Mouse (Mus musculus) intestine, postnatal 0 days (tissue): ENCODE measurements around the gene Aldh4a1. TPM values are rescaled to one million over a fixed set of nuclear protein-coding genes. Genes with fewer than 3 reads are reported as not detected.
A peak's percentile ranks its signal among the peaks of the same experiment; 100 is the strongest.

ENCODE experiments used
- ATAC-seq: fragments of 200-750 bp; cut with Nextera tagmentation; 2 replicates; pipeline ENCODE4 v1.8.0; 2017; ENCODE audit warnings: mild to moderate bottlenecking, moderate TSS enrichment, moderate library complexity
- H3K27ac ChIP-seq: fragments of 300-500 bp; sonication (generic); 2 replicates; pipeline ENCODE4 v1.5.1; 2014; ENCODE audit warnings: mild to moderate bottlenecking, low read depth, low read length, moderate library complexity
- H3K27me3 ChIP-seq: fragments of 300-500 bp; sonication (generic); replicated peaks from 2 replicates; pipeline ENCODE4 v1.6.1; 2014; ENCODE audit warnings: low read length, mixed read lengths; ENCODE audit not compliant: control insufficient read depth, insufficient read depth
- H3K36me3 ChIP-seq: fragments of 300-500 bp; sonication (generic); 2 replicates; pipeline ENCODE4 v1.6.1; 2014; ENCODE audit warnings: mild to moderate bottlenecking, moderate library complexity; ENCODE audit not compliant: control insufficient read depth, insufficient read depth
- H3K4me1 ChIP-seq: fragments of 300-500 bp; sonication (generic); replicated peaks from 2 replicates; pipeline ENCODE4 v1.6.1; 2014; ENCODE audit warnings: antibody characterized with exemption, low read length, mixed read lengths; ENCODE audit not compliant: control insufficient read depth, insufficient read depth
- H3K4me2 ChIP-seq: fragments of 300-500 bp; sonication (generic); replicated peaks from 2 replicates; pipeline ENCODE4 v1.6.1; 2014; ENCODE audit warnings: low read depth, mild to moderate bottlenecking, moderate library complexity
- H3K4me3 ChIP-seq: fragments of 300-500 bp; sonication (generic); 2 replicates; pipeline ENCODE4 v1.5.1; 2014; ENCODE audit warnings: low read depth, low read length
- H3K9ac ChIP-seq: fragments of 300-500 bp; sonication (generic); 2 replicates; pipeline ENCODE4 v1.6.1; 2014; ENCODE audit warnings: mild to moderate bottlenecking, low read depth, low read length
- H3K9me3 ChIP-seq: fragments of 300-500 bp; sonication (generic); 2 replicates; pipeline ENCODE4 v1.6.1; 2016; ENCODE audit warnings: mixed run types; ENCODE audit not compliant: control insufficient read depth
- CTCF ChIP-seq: sonication (generic); IDR thresholded peaks from 2 replicates; pipeline ENCODE4 v1.5.1; 2016; ENCODE audit warnings: low read depth, mild to moderate bottlenecking, control low read depth, antibody characterized with exemption, moderate library complexity
- WGBS: fragments of 180-500 bp; shearing (Covaris S2); extraction: QIAGEN DNeasy Blood & Tissue Kit; methylation state at CpG from one replicate; pipeline ENCODE4 v1.1.7; 2014; 5-methylcytosine and 5-hydroxymethylcytosine counted together
- polyA plus RNA-seq: library from polyadenylated mRNA; unstranded; fragments of >200 nt; fragmentation: Nextera tagmentation; extraction: Ambion mirVana; gene quantifications from 2 replicates; pipeline ENCODE4 v1.2.1, GENCODE M21; 2015

The Aldh4a1 gene
- polyA plus RNA-seq, 1 experiment from 2014 or later = 3.9 TPM

DNA sequence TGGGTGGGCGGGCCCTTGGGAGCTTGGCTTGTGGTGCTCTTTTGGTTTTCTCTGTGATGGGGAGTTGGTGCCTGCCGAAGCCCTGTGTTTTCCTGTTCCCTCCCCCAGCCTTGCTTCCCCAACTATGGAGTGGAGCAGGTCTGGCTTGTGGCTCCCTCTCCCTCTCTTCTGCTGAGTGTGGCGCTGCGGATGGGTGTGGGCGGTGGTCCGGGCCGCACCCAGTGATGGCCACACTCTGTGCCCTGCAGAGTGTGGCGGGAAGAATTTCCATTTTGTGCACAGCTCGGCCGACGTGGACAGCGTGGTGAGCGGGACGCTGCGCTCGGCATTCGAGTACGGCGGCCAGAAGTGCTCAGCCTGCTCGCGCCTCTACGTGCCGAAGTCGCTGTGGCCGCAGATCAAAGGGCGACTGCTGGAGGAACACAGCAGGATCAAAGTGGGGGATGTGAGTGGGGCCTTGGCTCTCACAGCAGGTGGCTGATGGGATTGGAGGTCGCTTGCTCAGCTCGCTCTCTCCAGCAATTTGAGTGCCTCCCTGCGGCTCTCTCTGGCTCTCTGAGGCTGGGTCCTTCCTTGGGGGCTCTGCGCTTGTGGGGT is 19.3 kb downstream of the Aldh4a1 start:
- peak overlapping the region; percentile 11; the same call in 1 of the 2 replicates for H3K9ac ChIP-seq
- no peak for ATAC-seq

DNA sequence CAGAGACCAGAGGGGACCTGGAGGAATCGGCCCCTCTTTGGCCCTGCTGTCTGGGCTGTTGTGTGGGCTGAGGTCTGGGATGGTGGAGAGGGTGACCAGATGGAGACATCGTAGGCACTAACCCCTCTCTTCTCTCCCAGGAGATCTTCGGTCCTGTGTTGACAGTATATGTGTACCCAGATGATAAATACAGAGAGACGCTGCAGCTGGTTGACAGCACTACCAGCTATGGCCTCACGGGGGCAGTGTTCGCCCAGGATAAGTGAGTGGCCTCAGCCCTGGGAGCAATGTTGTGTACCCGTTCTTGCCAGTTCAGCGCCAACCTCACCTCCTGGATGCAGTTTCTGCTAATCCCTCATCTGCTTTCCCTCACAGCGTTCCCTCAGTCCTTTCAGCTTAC is 21.3 kb downstream of the Aldh4a1 start:
- no peak overlapping the region for H3K4me2 ChIP-seq
- peak; percentile 32; the same call in 1 of the 2 replicates for ATAC-seq
- 15% methylated on average over 9 of the region's 9 CpGs for WGBS

More for the DNA sequence above, 19.3 kb downstream of the Aldh4a1 start:
- Histone ChIP-seq H3K4me3 (no peak overlapping the region), H3K27me3 (peaks cover 51% of the 10 kb centered on the region), H3K27ac (no peak overlapping the region), H3K4me1 (0 out of 2 replicates have a peak, but pooled peaks cover 3% of the 10 kb centered on the region), H3K4me2 (peak overlapping the region; percentile 47), H3K9me3 (no peaks in the 10 kb centered on the region), H3K36me3 (peaks cover 8% of the 10 kb centered on the region; the same call in 1 of the 2 replicates)
- WGBS = 7% methylated on average over 30 of the region's 30 CpGs
- no peak for TF ChIP-seq CTCF

DNA sequence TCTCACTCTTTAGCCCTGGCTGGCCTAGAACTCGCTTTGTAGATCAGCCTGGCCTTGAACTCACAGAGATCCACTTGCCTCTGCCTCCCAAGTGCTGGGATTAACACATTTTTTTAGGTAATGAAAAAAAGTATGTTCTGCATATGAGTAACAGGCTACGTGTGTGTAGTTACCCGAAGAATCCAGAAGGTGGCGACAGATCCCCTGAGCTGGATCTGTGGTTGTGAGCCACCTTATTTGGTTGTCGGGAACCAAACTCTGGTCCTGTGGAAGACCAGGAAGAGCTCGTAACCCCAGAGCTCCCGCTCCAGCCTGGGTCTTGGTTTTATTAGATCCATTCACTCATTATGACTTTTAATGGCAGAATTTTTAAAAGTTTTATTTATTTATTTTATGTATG is 24.2 kb downstream of the Aldh4a1 start:
- no peak overlapping the region for H3K9ac ChIP-seq
- H3K27ac ChIP-seq = no peak overlapping the region
- H3K4me2 ChIP-seq = no peak overlapping the region
- TF ChIP-seq CTCF = peak; percentile 68
- no peaks in the 10 kb centered on the region for H3K9me3 ChIP-seq
- no peak for ATAC-seq
- peaks cover 10% of the 10 kb centered on the region; the same call in 1 of the 2 replicates for H3K4me1 ChIP-seq
- H3K36me3 ChIP-seq = no peaks in the 10 kb centered on the region; the same call in 1 of the 2 replicates
- 89% methylated on average over 7 of the region's 7 CpGs for WGBS
- H3K27me3 ChIP-seq = peaks cover 14% of the 10 kb centered on the region
- H3K4me3 ChIP-seq = no peak overlapping the region

More for the DNA sequence above, 21.3 kb downstream of the Aldh4a1 start:
- Histone ChIP-seq H3K27me3 (peaks cover 39% of the 10 kb centered on the region), H3K36me3 (no peaks in the 10 kb centered on the region; the same call in 1 of the 2 replicates), H3K9me3 (no peaks in the 10 kb centered on the region), H3K27ac (no peak overlapping the region), H3K4me1 (0 out of 2 replicates have a peak, but pooled peaks cover 3% of the 10 kb centered on the region), H3K4me3 (no peak overlapping the region), H3K9ac (no peak overlapping the region)
- TF ChIP-seq CTCF = peak; percentile 93

DNA sequence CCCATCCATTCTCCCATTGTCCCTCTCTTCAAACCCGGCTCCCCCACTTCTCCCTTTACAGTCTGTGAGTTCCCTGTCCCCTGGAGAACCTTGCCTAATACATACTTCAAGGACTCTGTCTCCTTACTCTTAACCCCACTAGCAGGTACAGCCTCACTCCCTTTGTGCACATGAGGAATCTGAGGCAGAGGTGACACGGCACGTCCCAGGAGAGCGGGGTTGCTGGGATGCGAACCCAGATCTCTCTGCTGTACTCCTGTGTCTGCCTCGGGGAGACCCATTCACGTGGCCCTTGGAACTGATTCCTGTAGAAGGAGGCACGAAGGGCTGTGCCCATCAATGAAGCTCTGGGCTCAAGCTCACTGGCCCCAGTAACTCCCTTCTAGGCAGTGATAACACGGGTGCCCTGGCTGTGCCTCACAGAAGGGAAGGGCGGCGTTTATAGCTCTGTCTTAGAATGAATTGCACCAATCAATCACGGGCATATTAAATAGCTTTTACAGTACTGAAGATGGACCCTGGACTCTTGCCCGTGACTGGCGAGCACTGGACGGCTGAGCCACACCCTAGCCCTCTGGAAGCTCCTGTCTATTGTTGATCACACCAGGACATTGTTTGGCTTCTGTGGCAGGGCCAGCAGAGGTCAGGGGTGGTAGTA is 27.5 kb downstream of the Aldh4a1 start:
- H3K27me3 ChIP-seq = no peaks in the 10 kb centered on the region
- no peaks in the 10 kb centered on the region for H3K9me3 ChIP-seq
- peak; percentile 96 for ATAC-seq
- peak overlapping the region; percentile 50; the same call in 1 of the 2 replicates for H3K27ac ChIP-seq
- no peak overlapping the region for H3K4me3 ChIP-seq
- 30% methylated on average over 15 of the region's 15 CpGs for WGBS
- H3K36me3 ChIP-seq = no peaks in the 10 kb centered on the region
- no peak overlapping the region for H3K9ac ChIP-seq
- H3K4me1 ChIP-seq = peaks cover 10% of the 10 kb centered on the region; the same call in 1 of the 2 replicates
- peak overlapping the region; percentile 24; the same call in 1 of the 2 replicates for H3K4me2 ChIP-seq
- no peak for TF ChIP-seq CTCF

DNA sequence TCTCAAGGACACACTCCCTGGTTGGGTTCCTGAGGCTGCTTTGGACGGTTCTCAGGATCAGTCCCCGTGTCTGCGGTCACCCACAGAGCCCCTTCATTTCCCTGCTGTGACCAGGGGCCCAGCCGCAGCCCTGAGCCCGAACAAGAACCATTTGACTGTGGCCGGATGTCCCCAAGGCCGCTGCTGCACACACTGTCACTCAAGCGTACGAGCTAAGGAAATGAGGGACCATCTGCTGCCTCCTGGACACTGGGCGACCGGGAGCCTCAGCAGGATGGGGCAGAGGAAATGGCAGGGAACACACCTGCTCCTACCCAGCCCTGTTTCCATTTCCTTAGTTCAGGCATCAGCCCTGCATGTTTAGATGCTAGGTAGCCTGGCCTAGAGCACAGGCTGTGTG is 28.2 kb downstream of the Aldh4a1 start:
- Histone ChIP-seq H3K4me3 (no peak overlapping the region), H3K4me1 (peaks cover 10% of the 10 kb centered on the region; the same call in 1 of the 2 replicates), H3K27me3 (no peaks in the 10 kb centered on the region), H3K4me2 (peak overlapping the region; percentile 21; the same call in 1 of the 2 replicates), H3K9me3 (no peaks in the 10 kb centered on the region), H3K9ac (no peak overlapping the region), H3K27ac (peak overlapping the region; percentile 50), H3K36me3 (no peaks in the 10 kb centered on the region)
- no peak for TF ChIP-seq CTCF
- no peak for ATAC-seq
- 53% methylated on average over 11 of the region's 11 CpGs for WGBS

DNA sequence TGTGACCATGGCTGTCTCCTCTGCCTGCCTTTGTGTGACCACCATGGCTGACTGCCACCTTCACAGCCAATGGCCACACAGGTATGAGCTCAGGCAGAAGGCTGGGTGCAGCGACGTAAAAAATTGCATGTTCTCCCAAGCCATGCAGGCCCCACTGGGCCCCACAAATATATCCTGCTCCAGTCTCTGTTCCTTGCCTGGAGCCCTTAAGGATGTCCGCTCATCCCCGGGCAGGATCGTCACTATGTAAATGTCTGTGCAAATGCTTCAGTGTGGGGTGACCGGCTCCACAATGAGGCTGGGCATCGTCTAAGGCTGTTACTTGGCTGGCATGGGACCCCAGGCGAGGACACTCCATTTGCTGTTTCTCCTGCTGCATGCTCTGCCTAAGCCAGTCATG is 30.6 kb downstream of the Aldh4a1 start, which contains the start of gene Tas1r2:
Tas1r2 (plus strand) TSS at position 301 of the 400 bp plus-strand sequence.
- H3K27ac ChIP-seq = no peak within 1 kb of the TSS
- no peak within 1 kb of the TSS for H3K4me3 ChIP-seq
- WGBS = 88% methylated on average over 8 of the region's 8 CpGs
- no peaks in the 10 kb centered on the region for H3K9me3 ChIP-seq
- peaks cover 10% of the 10 kb centered on the region; the same call in 1 of the 2 replicates for H3K4me1 ChIP-seq
- no peak within 1 kb of the TSS for H3K4me2 ChIP-seq
- ATAC-seq = no peak
- no peak within 1 kb of the TSS for H3K9ac ChIP-seq
- no peaks in the 10 kb centered on the region for H3K27me3 ChIP-seq
- H3K36me3 ChIP-seq = no peaks in the 10 kb centered on the region
- no peak for TF ChIP-seq CTCF
